Mouse (Mus musculus) thymus, postnatal 25 days (tissue): ENCODE data around the gene Fbxw11.
"Not testable (repeated sequence)": the region's sequence is repeated elsewhere in the genome, so short reads cannot be mapped to it uniquely, and the experiment has no call there.

Experiments used
- DNase-seq: peaks from one replicate; pipeline ENCODE4 v3.0.0; 2022

Fbxw11 gene

DNA sequence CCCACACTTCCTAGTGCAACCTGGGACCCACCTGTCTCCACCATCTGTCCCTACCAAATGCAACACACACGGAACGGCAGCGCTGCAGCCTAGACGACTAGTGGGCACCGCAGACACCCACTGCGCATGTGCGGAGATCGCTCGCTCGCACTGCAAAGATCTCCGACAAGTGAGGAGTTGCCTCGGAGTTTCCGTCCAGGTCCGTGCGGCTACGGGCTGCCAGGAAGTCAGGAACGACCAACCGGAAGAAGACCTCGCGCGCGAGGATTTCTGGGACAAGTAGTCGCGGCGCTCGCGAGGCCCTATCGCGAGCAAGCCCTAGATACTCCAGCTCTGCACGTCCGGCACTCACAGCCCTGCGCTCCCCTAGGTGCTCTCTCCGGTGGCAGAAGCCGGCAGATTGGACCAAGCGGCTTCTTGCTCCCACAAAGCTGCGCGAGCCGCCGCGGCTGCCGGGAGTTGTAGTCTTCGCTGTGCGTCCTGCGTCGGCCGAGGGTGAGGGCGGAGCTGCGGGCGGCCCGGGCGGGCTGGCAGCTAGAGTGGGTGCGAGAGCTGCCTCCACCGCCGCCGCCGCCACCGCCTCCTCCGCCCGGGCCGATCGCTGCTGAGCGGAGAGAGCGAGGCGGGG, at the start of gene Fbxw11:
Gene Fbxw11 (plus strand): TSS at position 476 of the 628 bp plus-strand sequence.
- peak; percentile 94 for DNase-seq

DNA sequence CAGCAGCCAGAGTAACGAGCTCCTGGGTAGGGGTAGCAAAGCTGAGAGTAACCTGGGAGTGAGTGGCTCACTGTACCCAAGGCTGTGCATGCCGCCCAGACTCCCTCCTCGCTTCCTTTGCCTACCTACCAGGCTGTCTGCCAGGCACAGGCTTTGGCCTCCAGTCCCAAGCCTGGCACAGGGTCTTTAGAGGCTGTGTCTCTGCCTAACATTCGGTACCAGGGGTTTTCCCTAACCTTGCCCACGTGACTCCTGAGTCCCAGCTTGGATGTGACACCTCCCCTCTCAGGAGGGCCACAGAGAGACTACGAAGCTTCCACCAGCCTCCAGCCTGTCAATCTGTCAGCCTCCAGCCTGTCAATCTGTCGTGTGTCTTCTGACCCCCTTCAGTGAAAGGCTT, 49.4 kb upstream of the Fbxw11 start:
- DNase-seq: no peak

DNA sequence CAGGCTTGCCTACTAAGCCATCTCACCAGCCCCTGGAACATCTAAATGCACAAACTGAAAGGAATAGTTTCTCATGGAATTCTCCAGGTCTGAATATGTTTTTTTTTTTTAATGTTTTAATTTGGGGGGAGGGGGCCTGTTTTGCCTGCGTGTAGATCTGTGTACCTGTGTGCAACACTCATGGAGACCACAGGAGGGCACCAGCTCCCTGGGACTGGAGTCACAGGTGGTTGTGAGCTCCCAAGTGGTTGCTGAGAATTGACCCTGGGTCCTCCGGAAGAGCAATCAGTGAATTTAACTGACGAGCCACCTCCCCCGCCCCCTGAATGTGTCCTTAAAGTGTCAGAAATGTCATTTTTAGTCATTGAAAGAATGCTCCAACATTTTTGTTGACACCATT, 48.4 kb upstream of the Fbxw11 start:
- DNase-seq: no peak

DNA sequence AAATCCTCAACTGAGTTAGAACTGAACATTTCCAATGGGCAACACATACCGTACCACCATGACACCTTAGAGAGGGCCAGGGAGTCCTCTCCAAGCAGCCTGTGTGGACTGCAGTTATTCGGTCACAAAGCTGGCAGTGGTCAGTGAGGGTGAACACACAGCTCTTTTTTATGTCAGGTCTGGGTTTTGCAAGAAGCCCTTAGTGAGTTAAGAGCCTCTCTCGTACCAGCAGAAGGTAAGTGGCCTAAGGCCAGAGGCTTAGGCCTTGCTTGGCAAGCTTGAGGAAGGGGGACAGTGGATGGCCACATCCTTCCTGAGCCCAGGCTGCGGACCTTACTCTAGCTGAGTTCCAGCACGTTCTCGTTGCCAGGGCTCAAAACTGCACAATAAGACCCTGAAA, 42.2 kb upstream of the Fbxw11 start:
- no peak for DNase-seq

DNA sequence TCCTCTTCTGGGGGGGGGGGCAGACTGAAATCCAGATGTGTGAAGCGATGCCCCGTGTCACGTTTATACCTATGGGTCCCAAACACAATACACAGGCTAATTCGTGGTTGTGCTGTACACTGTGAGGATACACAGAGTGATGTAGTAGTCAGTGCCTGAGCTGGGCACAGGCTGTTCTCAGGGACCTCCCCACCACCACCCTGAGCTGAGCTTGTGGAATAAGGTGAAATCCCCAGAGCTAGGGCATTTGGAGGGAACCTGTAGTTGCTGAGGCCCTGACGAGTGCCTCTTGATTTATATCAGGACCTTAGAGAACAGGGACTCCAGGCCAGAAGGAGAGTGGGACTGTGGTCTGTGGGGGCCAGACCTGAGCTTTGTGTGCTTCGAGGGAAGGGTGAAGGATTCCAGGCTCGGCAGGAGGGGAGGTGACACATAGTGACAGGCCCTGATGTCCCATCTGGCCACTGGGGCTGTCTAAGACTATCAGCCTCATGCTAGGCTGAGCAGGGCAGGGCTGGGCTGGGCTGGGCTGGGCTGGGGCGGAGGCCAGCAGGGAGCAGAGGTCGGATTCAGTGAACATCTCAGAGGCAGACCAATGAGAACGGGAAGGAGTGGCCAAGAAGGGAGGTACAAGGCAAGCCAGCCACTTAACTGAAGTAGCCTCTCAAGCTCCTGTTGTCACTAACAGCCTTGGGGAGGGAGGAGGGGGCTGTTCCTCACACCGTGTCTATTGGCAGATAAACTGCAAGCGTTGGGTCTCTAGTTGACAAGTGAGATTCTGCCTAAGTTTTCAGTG, 40.8 kb upstream of the Fbxw11 start:
- no peak for DNase-seq

DNA sequence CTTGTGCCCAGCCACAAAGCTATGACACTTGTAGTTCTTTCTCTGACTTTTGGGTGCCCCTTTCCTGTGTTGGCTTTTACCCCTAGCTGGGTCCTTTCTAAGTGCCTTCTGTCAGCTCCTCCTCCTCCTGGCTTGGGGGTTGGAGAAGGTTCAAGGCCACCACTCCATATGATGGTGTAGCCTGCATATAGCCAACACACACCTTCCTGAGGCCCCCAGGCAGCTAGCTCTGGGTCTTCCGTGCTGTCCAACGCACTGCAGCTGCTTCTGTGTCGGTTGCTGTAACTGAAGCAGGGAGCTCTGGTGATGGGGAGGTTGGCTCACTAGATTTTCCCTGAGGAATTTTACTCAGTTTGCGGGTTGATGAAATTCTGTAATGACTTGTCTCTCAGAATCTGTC, 37.9 kb upstream of the Fbxw11 start:
- DNase-seq: no peak

DNA sequence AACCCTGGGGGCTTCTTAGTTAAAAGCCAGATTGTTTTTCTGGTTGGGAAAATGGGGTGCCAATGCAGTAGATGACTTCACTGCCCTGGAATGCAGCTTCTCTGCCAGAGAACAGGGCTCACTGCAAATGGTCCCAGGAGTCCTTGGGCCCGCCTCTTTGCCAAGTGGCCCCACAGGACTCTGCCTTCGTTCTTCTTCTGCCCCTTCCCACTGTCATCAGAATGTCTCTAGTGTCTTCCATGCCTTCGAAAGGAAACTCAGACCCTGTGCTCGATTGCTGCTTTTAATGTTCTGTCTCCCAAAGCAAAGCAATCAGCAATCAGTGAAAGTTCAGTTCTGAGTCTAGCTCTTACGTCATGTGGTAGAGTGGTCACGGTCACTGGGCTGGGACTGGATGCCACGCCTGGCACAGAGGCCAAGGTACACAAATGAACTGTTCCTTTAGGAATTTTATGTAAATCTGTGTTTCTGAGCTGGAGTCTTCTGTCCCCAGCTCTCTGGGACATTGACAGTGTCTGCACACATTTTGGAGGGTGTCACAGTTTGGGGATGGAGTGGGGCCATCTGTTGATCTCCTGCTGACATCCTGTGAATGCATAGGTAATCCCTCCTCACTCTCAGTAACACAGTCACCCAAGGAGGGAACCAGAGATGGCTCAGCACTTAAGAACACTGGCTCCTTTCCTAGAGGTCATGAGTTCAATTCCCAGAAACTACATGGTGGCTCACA, 37.2 kb upstream of the Fbxw11 start:
- DNase-seq: no peak

DNA sequence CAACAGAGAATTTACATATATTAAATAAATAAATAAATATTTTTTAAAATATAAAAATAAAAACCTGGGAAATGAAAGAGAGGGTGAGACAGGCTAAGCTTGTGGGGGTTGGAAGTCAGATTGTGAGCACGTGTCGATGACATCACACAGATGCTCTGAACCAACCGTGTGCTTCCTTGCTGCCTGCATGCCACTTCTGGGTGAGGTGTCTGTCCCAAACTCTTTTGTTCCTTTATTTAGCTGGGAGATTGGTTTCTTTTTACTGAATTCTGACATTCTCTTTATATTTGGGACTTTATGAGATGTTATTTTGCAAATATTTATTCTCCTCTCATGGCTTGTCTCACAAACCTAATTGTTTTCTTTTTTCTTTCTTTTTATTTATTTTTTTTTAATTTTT, 36.6 kb upstream of the Fbxw11 start:
- no peak for DNase-seq

DNA sequence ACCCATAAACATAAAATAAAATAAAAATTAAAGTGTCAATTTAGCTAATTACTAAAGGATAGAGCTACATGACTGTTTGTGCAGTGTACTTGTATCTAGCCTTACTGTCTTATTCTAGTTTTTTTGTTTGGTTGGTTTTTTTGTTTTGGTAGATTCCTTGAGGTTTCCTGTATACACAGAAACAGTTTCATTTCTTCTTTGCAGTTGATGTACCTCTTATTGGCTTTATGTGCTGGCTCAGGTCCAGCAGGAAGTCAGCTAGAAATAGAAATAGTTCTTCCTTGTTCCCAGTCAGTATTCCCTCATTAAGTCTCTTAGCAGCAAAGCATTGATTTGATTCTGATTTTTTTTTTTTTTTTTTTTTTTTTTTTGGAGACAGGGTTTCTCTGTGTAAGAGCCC, 35.2 kb upstream of the Fbxw11 start:
- no peak for DNase-seq

DNA sequence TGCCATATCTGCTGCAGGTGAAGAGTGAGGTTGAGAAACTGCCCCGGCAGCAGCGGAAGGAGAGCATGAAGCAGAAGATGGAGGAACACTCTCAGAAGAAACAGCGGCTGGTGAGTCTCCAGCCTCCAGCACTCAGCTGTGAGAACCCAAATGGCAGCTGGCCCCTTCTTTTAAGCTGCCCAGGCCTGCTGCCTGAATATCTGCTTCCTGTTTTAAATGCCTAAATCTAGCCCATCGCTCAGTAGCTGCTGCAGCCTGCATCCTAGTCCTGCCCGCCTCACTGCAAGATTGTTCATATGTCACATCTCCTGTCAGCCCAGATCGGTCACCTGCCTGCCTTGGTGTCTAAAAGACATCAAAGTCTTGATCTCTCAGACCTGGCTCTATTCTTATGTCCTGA, 31.9 kb upstream of the Fbxw11 start:
- DNase-seq: no peak

DNA sequence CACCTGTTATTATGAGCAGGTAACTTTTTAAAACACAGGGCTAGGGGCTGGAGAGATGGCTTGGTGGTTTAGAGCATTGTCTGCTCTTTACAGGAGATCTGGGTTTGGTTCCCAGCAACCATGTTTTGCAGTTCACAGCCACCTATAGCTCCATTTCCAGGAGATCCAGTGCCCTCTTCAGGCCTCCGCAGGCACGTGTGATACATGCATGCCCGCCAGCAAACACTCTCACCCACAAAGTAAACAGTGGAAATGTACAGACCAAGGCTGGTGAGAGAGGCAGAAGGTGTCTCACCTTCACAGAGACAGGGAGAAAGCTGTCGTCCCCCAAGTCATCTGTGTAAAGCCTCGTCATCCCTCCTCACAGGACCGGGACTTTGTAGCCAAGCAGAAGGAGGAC, 30.2 kb upstream of the Fbxw11 start:
- no peak for DNase-seq

DNA sequence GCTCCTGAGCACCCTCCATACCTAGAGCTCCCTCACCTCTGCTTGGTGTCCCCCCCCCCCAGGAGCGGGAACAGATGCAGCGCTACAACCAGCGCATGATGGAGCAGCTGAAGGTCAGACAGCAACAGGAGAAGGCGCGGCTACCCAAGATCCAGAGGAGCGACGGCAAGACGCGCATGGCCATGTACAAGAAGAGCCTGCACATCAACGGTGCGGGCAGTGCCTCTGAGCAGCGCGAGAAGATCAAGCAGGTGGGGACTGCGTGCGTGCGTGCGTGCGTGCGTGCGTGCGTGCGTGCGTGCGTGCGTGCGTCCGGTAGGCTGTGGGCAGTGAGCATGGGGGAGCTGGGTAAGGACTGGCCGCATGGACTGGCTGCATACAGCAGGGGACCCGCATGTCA, 28.1 kb upstream of the Fbxw11 start:
- no peak for DNase-seq

DNA sequence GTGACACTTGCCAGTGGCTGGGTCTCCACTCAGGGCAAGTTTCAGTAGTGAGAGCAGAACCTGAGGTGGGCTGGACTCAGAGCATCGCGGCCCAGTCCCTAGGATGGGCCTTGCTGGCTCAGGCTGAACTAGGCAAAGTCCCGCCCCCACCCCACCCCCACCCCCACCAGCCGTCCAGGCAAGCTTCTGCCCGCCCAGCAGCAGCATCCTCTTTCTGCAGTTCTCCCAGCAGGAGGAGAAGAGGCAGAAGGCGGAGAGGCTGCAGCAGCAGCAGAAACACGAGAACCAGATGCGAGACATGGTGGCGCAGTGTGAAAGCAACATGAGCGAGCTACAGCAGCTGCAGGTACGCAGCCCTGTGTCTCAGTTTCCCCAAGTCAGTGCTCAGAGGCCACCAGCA, 27.0 kb upstream of the Fbxw11 start:
- DNase-seq: no peak

DNA sequence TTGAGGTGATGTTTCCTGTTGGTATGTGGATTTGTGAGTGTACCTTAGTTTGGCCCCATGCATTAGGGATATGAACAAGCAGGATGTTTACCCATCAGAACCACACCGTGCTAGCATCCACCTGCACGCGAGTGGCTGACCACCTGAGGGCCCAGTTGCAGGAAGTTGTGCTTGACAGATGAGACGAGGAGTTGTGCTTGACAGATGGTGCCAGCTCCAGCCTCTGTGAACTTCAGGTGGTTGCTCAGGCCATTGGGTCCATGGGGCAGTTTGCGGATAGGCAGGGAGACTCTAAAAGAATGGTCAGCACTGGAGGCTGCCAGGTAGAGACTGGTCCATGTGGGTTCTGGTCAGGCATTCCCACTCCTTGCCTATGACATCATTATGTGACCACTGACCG, 26.4 kb upstream of the Fbxw11 start:
- DNase-seq: no peak

DNA sequence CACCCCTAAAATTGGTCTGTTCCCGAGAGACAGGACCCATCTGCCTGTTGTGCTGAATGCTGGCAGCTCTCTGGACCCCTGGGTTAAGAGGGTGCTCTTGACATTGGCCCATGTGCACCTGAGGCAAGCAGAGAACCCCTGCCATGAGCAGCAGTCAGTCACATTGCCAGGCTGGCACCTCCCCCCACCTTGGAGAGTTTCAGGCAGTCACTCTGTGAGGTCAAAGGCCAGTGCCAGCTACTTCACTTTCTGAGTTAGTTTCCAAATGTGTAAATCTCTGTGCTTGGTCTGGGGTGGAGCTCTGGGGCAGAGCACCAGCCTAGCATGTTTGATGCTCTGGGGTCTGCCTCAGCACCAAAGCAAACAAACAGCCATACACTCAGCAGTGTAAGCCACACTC, 24.5 kb upstream of the Fbxw11 start:
- no peak for DNase-seq

DNA sequence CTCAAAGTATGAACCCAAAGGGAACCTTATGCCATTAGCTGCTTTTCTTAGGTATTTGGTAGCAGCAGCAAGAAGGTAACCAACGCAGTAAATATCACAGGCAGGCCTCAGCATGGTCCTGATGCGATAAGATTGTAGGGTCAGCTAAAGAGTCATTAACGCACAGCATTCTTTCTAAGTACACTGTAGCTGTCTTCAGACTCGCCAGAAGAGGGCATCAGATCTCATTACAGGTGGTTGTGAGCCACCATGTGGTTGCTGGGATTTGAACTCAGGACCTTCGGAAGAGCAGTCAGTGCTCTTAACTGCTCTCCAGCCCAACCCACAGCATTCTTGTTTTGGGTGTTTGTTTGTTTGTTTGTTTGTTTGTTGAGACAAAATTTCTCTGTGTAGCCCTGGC, 23.9 kb upstream of the Fbxw11 start:
- DNase-seq: not testable (repeated sequence)

DNA sequence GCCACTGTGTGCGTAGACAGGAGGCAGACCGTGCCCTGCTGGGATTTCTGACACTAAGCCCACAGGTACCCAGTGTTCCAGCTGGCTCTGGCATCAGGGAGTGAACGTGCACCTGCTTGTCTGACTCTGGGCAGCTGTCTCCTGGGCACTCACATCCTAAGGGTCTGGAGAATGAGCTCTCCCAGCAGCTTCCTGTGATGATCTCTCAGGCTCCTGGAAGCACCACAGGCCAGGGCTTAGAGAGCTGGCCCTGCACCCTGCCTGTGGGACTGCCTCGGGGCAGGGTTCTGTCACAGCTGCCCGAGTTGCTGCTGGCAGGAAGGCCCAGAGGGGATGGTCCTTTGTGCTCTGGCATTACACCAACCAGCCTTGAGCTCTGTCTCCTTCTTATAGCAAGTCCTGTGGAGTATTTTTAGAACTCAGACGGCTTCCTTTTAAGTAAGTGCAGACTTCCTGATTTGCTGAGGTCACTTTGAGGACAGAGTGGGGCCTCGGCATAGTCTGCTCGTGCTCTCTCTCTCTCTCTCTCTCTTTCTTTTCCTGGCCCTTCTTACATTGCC, 23.2 kb upstream of the Fbxw11 start:
- peak; percentile 14 for DNase-seq

DNA sequence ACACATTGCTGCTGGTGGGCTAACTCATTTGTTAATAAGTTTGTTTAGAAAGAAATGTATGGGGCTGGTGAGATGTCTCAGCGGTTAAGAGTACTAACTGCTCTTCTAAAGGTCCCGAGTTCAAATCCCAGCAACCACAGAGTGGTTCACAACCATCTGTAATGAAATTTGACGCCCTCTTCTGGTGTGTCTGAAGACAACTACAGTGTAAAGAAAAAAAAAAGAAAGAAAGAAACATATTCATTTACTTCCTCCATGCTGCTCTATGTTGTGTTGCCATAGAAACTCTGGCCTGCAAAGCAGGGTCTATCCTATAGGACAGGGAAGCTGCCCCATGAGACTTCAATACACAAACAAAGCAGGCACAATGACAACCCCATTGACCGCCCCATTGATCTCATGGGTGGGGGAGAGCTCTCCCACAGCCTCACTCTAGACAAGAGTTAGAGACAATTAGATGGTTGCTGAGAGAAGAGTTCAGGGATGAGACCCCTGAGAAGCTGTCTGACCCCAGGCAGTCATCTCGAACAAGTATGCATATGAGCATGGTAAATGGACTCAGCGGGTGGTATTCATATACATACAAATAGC, 22.6 kb upstream of the Fbxw11 start:
- no peak for DNase-seq

DNA sequence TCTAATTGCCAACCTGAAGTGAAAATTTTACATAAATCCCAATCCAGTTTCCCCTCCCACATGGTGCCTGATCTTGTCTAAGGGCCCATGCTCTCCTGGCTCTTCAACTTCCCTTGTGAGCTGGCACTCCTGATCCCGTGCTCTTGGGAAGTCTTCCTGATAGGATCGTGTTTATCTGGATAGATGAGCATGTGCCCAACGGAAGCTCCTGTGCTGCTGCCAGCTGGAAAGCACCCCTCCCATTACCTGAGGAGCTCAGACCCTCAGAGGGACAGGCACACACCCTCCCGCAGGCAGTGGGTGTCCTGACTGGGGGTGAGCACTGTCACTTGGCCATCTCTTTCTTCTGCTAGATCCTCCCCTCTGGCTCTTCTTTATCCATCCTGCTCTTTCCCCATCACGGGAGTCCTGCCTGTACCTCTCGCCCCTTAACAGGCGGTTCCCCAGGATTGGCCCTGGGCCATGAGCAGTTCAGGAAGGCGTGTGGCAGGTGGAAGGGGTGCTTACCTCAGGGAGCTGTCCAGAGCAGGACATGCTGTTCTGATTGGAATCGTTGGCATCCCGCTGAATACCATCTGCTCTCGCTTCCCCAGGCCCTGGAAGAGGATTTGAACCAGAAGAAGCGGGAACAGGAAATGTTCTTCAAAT, 20.6 kb upstream of the Fbxw11 start:
- DNase-seq: no peak

DNA sequence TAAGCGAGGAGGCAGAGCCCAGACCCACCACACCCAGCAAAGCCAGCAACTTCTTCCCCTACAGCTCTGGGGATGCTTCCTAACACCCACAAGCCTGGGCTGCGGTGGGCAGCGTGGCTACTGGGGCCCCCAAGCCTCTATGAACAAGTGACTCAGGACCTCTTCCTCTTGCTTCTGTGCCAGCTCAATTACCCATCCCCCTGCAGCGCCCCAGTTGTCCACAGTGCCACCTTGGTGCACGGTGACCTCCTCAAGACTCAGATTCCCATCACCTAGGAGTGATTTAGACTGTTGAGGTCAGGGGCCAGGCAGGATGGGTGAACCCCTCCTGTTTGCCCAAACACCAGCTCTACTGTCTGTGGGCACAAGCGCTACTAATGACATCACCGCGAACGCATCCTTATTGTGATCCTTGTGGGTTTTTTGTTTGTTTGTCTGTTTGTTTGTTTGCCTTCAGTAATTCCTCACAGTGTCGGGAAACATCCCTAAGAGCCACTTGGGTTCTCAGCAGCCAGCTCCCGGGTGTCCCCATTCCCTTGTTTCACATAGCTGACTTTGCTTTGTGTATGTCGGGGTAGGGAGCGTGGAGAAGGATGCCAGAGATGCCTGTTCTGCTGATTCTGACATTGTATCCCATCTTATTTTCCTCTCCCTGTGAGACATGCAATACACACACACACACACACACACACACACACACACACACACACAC, 19.9 kb upstream of the Fbxw11 start:
- no peak for DNase-seq

DNA sequence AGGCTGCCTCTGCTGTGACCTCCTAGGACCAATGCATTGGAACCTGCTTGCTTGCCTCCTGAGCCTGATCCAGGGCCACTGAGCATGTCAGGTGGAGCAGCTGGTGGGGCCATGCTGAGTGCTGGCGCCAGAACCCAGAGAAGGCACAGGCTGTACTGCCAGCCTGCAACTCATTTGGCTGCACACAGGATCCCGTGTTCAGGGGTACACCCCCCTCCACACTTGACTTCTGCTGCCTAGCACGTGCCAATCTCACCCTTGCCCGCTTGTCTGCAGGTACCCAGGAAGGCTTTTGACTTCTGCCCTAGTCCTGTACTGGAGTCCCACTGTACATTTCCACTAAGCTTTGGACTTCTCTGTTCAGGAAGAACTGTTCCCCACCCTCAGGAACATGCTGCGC, 19.3 kb upstream of the Fbxw11 start:
- DNase-seq: no peak

DNA sequence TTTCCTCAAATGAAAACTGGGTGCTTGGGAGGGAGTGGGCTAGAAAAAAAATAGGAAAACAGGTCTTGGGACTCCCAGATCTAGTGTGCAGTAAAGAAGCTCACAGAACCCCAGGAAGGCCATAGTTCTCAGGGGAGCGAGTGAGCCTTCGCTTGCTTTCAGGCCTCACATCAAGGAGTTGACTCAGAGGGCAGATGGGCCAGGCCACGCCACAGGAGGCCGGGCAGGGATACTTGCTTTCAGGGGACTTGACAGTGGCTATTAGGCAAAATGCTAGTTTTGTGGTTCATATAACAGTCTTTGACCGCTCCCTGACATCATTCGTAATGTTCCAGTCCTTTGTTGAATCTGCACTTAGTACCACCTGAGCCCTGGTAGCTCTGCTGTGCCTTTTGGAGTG, 18.6 kb upstream of the Fbxw11 start:
- DNase-seq: no peak
